Mouse (Mus musculus) layer of hippocampus, adult 9-11 months (tissue): Measurements from ENCODE around the gene 2410141K09Rik.
"Not testable (repeated sequence)": the region's sequence is repeated elsewhere in the genome, so short reads cannot be mapped to it uniquely, and the experiment has no call there.

Experiments
- DNase-seq: peaks from one replicate; pipeline ENCODE4 v3.0.0; 2022

2410141K09Rik gene

GRCm38 (mm10) chr13:66441018-66441417 is at the start of gene 2410141K09Rik:
Gene 2410141K09Rik (minus strand): TSS chr13:66441118.
- not testable (repeated sequence) for DNase-seq

- DNase-seq, result not testable (repeated sequence)
Observed at GRCm38 (mm10) chr13:66426858-66427257, 14.1 kb downstream of the 2410141K09Rik start.

DNA sequence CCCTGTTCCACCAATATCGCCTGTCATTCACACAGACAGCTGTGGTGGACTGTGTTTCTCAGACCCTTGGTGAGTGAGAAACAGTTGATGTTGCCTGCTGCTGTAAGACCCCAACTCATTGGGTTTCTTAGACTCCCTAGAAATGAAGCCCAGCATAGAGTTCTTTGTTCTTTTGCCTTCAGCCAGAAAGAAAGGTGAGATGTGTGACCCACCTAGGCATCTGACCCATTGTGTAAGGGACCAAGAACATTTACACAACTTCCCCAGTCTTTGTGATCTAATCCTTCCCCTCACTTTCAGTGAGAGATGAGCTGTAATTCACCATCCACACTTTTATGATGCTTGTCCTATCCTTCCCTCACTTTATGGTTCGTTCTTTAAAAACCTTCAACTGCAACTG is 26.0 kb downstream of the 2410141K09Rik start:
- DNase-seq, result not testable (repeated sequence)
